Mouse (Mus musculus): Measurements from ENCODE around the gene Ifngr1.
"Not testable (repeated sequence)": the region's sequence is repeated elsewhere in the genome, so short reads cannot be mapped to it uniquely, and the experiment has no call there.

GRCm38 (mm10) chr10:19601502-19601901 lies 9.8 kb downstream of the Ifngr1 start:
- peak; percentile 28; the same call in 1 of the 2 replicates for TF ChIP-seq CTCF (IDR thresholded peaks at IDR 0.05; ENCODE audit: extremely low read depth, insufficient read depth, low read length)
- TF ChIP-seq POLR2A (IDR thresholded peaks at IDR 0.05; ENCODE audit: extremely low read depth, insufficient read depth, low read length): not testable (repeated sequence)
